13 mouse cellular contexts compared by ENCODE assay signal in genomic region chr10:59792575-59793176, GRCm38 (mm10).
DNase-seq lines count a peak whose midpoint lies in the region; ATAC-seq and TF ChIP-seq lines count a peak whose summit lies in the region.
"Had no signal": no experiment of that assay in that cellular context is flagged by ENCODE, and none has a peak within 500 bp of the region (broad histone marks: within the 10 kb centered on the region; RNA-seq: fewer than 3 reads in every experiment).

No protein-coding gene starts in this region.

- ATAC-seq in forebrain, embryonic 11.5 days (replicated peaks; ENCODE audit: low FRiP score) = no peak
- no peak for ATAC-seq in forebrain, embryonic 12.5 days (ENCODE audit: low FRiP score)
- no peak for ATAC-seq in liver, embryonic 16.5 days (ENCODE audit: low read depth)
- ATAC-seq: inflammation-experienced regulatory T-cells, adult 6 months had no signal

- H3K4me1 ChIP-seq in forebrain, embryonic 11.5 days (replicated peaks; ENCODE audit: control insufficient read depth, insufficient read depth, low read length) = no peaks in the 10 kb centered on the region
- H3K4me1 ChIP-seq in forebrain, embryonic 12.5 days = 0 out of 2 replicates have a peak, but pooled peaks cover 2% of the 10 kb centered on the region
- H3K4me1 ChIP-seq in liver, embryonic 16.5 days (ENCODE audit: control insufficient read depth, low read depth, low read length) = peaks cover 18% of the 10 kb centered on the region

- no peaks in the 10 kb centered on the region for H3K9me3 ChIP-seq in forebrain, embryonic 11.5 days (ENCODE audit: control insufficient read depth, low read length)
- no peaks in the 10 kb centered on the region for H3K9me3 ChIP-seq in forebrain, embryonic 12.5 days
- no peaks in the 10 kb centered on the region for H3K9me3 ChIP-seq in liver, embryonic 16.5 days (replicated peaks; ENCODE audit: control insufficient read depth, low read length)

- H3K27ac ChIP-seq in forebrain, embryonic 11.5 days (ENCODE audit: low read depth, low read length) = no peak overlapping the region
- no peak overlapping the region for H3K27ac ChIP-seq in forebrain, embryonic 12.5 days
- peak overlapping the region; percentile 20; the same call in 1 of the 2 replicates for H3K27ac ChIP-seq in layer of hippocampus, adult 2 months
- H3K27ac ChIP-seq in liver, embryonic 16.5 days (ENCODE audit: low read length) = peak overlapping the region; percentile 36; the same call in 1 of the 2 replicates
- H3K27ac ChIP-seq: heart, adult 2 months; kidney, postnatal 0 days had no signal

- H3K4me2 ChIP-seq in forebrain, embryonic 11.5 days (ENCODE audit: low read depth, low read length, severe bottlenecking) = no peak overlapping the region
- no peak overlapping the region for H3K4me2 ChIP-seq in forebrain, embryonic 12.5 days
- H3K4me2 ChIP-seq in liver, embryonic 16.5 days (ENCODE audit: low read depth, low read length) = no peak overlapping the region
- H3K4me2 ChIP-seq: lung, embryonic 14.5 days had no signal

- peak; percentile 26 for DNase-seq in forebrain, embryonic 11.5 days (ENCODE audit: low spot score)
- DNase-seq in layer of hippocampus, adult 2 months (ENCODE audit: low spot score in 2 of 2) = no peak
- no peak for DNase-seq in layer of hippocampus, adult 11-12 months (ENCODE audit: low spot score)
- DNase-seq in thymus, postnatal 25 days = peak; percentile 68
- DNase-seq in cerebellum, adult 8-10 months = no peak
- no peak for DNase-seq in adrenal gland, adult (ENCODE audit: inconsistent age in 2 of 2, low spot score in 1 of 2)
- DNase-seq: adrenal gland, postnatal 10 days; heart, adult 2 months; lung, embryonic 14.5 days had no signal

- no peak for TF ChIP-seq CTCF in layer of hippocampus, adult 2 months (conservative IDR thresholded peaks at IDR 0.05)

- H3K9ac ChIP-seq in forebrain, embryonic 11.5 days (ENCODE audit: low read length) = no peak overlapping the region
- no peak overlapping the region for H3K9ac ChIP-seq in forebrain, embryonic 12.5 days
- no peak overlapping the region; the same call in 1 of the 2 replicates for H3K9ac ChIP-seq in liver, embryonic 16.5 days (ENCODE audit: low read depth, low read length)
- H3K9ac ChIP-seq: lung, embryonic 14.5 days had no signal

- no peaks in the 10 kb centered on the region; the same call in 1 of the 2 replicates for H3K36me3 ChIP-seq in forebrain, embryonic 11.5 days (ENCODE audit: control insufficient read depth, insufficient read depth, low read length)
- peaks cover 30% of the 10 kb centered on the region; the same call in 1 of the 2 replicates for H3K36me3 ChIP-seq in forebrain, embryonic 12.5 days (replicated peaks)
- H3K36me3 ChIP-seq in liver, embryonic 16.5 days (ENCODE audit: control insufficient read depth, insufficient read depth) = peaks cover 18% of the 10 kb centered on the region

- no peaks in the 10 kb centered on the region for H3K27me3 ChIP-seq in forebrain, embryonic 11.5 days (ENCODE audit: control insufficient read depth, insufficient read depth, low read length)
- H3K27me3 ChIP-seq in forebrain, embryonic 12.5 days = no peaks in the 10 kb centered on the region
- no peaks in the 10 kb centered on the region for H3K27me3 ChIP-seq in liver, embryonic 16.5 days (ENCODE audit: control insufficient read depth, insufficient read depth, low read depth, low read length)

- H3K4me3 ChIP-seq in forebrain, embryonic 11.5 days (ENCODE audit: low read depth, low read length) = no peak overlapping the region
- no peak overlapping the region for H3K4me3 ChIP-seq in forebrain, embryonic 12.5 days (replicated peaks)
- no peak overlapping the region for H3K4me3 ChIP-seq in layer of hippocampus, adult 2 months
- no peak overlapping the region for H3K4me3 ChIP-seq in liver, embryonic 16.5 days (ENCODE audit: low read depth, low read length)
- H3K4me3 ChIP-seq: heart, adult 2 months had no signal

- WGBS in forebrain, embryonic 11.5 days = 94% methylated on average over 9 of the region's 9 CpGs
- WGBS in forebrain, embryonic 12.5 days = 92% methylated on average over 9 of the region's 9 CpGs
- WGBS in liver, embryonic 16.5 days (ENCODE audit: insufficient replicate concordance) = 76% methylated on average over 9 of the region's 9 CpGs

Comparison
In these comparisons a context has a peak if more than half of its experiments do, and no peak if none do; other contexts are left out.
1. DNase-seq: peak in forebrain, embryonic 11.5 days (single experiment) and thymus, postnatal 25 days (single experiment); none in layer of hippocampus, adult 2 months (0 of 2), layer of hippocampus, adult 11-12 months (single experiment), cerebellum, adult 8-10 months (single experiment) and adrenal gland, adult (0 of 2).
2. H3K27ac ChIP-seq: peak in layer of hippocampus, adult 2 months (single experiment) and liver, embryonic 16.5 days (single experiment); none in forebrain, embryonic 11.5 days (single experiment) and forebrain, embryonic 12.5 days (single experiment).